Mouse (Mus musculus) limb, embryonic 11.5 days (tissue): ENCODE measurements around the gene Cyp2d12. TPM values are rescaled to one million over a fixed set of nuclear protein-coding genes. Genes with fewer than 3 reads are reported as not detected.
"Not testable (repeated sequence)": the region's sequence is repeated elsewhere in the genome, so short reads cannot be mapped to it uniquely, and the experiment has no call there.

Experiments used
- ATAC-seq: fragments of 200-750 bp; cut with Nextera tagmentation; 2 replicates; pipeline ENCODE4 v1.8.0; 2017; ENCODE audit warnings: low read depth; ENCODE audit not compliant: insufficient number of reproducible peaks, low FRiP score, low TSS enrichment
- DNase-seq: peaks from one replicate; pipeline ENCODE4 v3.0.0-alpha.2; 2015; ENCODE audit warnings: low spot score
- H3K27ac ChIP-seq: fragments of 300-500 bp; sonication (generic); replicated peaks from 2 replicates; pipeline ENCODE4 v1.5.1; 2014; ENCODE audit warnings: low read depth, mild to moderate bottlenecking, low read length
- H3K27me3 ChIP-seq: fragments of 300-500 bp; sonication (generic); 2 replicates; pipeline ENCODE4 v1.6.1; 2014; ENCODE audit warnings: mild to moderate bottlenecking, low read length, mixed read lengths; ENCODE audit not compliant: control insufficient read depth, insufficient read depth
- H3K36me3 ChIP-seq: fragments of 300-500 bp; sonication (generic); 2 replicates; pipeline ENCODE4 v1.6.1; 2014; ENCODE audit warnings: mild to moderate bottlenecking, low read length, moderate library complexity, mixed read lengths; ENCODE audit not compliant: control insufficient read depth, insufficient read depth
- H3K4me1 ChIP-seq: fragments of 300-500 bp; sonication (generic); 2 replicates; pipeline ENCODE4 v1.6.1; 2014; ENCODE audit warnings: low read length, mixed read lengths; ENCODE audit not compliant: control insufficient read depth, insufficient read depth
- H3K4me2 ChIP-seq: fragments of 300-500 bp; sonication (generic); 2 replicates; pipeline ENCODE4 v1.6.1; 2014; ENCODE audit warnings: low read depth, mild to moderate bottlenecking, moderate library complexity; ENCODE audit not compliant: severe bottlenecking
- H3K4me3 ChIP-seq: fragments of 300-500 bp; sonication (generic); 2 replicates; pipeline ENCODE4 v1.5.1; 2014; ENCODE audit warnings: low read depth, low read length
- H3K9ac ChIP-seq: fragments of 300-500 bp; sonication (generic); 2 replicates; pipeline ENCODE4 v1.6.1; 2014; ENCODE audit warnings: mild to moderate bottlenecking, low read length
- H3K9me3 ChIP-seq: fragments of 300-500 bp; sonication (generic); 2 replicates; pipeline ENCODE4 v1.6.1; 2016; ENCODE audit warnings: low read length; ENCODE audit not compliant: control insufficient read depth
- WGBS: fragments of 180-500 bp; shearing (Covaris S2); extraction: QIAGEN DNeasy Blood & Tissue Kit; methylation state at CpG from one replicate; pipeline ENCODE4 v1.1.7; 2014; 5-methylcytosine and 5-hydroxymethylcytosine counted together
- microRNA-seq: library from miRNA; unstranded; fragments of <30 nt; microRNA quantifications from one replicate; pipeline ENCODE4, GENCODE M21; 2016
- polyA plus RNA-seq: library from polyadenylated mRNA; unstranded; fragments of >200 nt; fragmentation: Nextera tagmentation; extraction: Ambion mirVana; gene quantifications from 2 replicates; pipeline ENCODE4 v1.2.1, GENCODE M21; 2014

Gene Cyp2d12
- polyA plus RNA-seq, 1 experiment from 2014 or later, result not detected

DNA sequence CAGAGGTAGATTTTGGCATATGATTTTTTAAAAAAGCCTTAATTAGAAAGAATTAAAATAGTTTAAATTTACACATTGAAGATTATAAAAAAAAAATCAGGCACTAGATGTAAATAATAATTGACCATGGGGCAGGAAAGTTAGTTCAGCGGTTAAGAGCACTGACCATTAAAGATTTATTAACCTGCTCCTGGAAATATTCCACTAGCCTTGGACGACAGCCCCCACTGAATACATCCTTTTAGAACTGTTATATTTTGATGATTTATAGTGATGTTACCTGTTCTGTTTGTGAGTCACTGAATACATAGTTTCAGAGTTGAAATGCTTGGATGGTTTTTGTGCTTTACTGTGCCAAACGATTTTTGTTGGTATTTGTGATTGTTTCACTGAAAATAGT is 11.9 kb upstream of the Cyp2d12 start:
- DNase-seq, H3K4me2 ChIP-seq, ATAC-seq, H3K4me1 ChIP-seq, H3K4me3 ChIP-seq, H3K27me3 ChIP-seq, H3K9ac ChIP-seq, H3K36me3 ChIP-seq, H3K27ac ChIP-seq, H3K9me3 ChIP-seq: not testable (repeated sequence)
- WGBS, result 74% methylated on average over 3 of the region's 3 CpGs

DNA sequence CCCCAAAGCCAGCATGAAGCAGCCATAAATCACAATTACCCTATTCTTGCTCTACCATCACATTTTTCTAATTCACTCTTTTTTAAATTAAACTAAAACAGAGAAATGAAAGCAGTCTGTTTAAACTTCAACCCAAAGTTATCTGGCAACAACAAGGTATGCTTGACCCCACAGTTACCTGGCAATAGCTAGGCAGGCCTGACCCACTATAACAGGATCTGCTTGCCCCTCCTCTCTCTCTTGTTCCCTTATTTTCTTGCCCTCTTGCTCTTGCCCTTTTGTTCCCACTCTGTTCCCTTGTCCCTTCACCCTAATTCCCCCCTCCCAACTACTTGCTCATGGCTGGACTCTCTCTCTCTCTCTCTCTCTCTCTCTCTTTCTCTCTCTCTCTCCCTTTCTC is 10.3 kb upstream of the Cyp2d12 start:
- H3K4me3 ChIP-seq, DNase-seq, H3K9me3 ChIP-seq, H3K4me1 ChIP-seq, ATAC-seq, H3K27ac ChIP-seq, H3K36me3 ChIP-seq, H3K4me2 ChIP-seq, H3K27me3 ChIP-seq, H3K9ac ChIP-seq: not testable (repeated sequence)

DNA sequence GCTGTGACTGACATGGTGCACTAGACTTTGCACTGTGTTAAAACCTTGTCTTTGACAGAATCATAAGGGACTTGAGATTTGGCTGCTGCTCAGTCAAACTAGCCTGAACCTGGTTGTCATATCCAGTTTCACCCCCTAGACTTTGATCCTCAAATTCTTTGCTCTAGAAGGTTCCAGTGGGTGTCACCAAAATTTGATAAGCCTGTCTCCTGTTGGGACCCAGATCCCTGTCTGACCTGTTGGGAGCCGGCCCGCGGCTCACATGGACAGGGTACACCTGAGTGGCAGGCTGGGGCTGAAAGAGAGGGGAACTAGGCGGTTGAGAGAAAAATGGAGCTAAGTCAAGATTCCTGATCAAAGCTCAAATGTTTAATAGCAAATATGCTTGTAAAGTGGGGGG is 7.1 kb upstream of the Cyp2d12 start:
- ATAC-seq, H3K36me3 ChIP-seq, H3K27me3 ChIP-seq, H3K4me2 ChIP-seq, H3K9me3 ChIP-seq, H3K4me1 ChIP-seq, H3K4me3 ChIP-seq, DNase-seq, H3K9ac ChIP-seq, H3K27ac ChIP-seq: not testable (repeated sequence)
- 94% methylated on average over 4 of the region's 4 CpGs for WGBS

- H3K4me2 ChIP-seq, H3K27me3 ChIP-seq, H3K4me1 ChIP-seq, H3K27ac ChIP-seq, ATAC-seq, DNase-seq, H3K36me3 ChIP-seq, H3K9ac ChIP-seq, H3K4me3 ChIP-seq, H3K9me3 ChIP-seq: not testable (repeated sequence)
- WGBS, result 97% methylated on average over 2 of the region's 2 CpGs
Observed at GRCm38 (mm10) chr15:82553211-82553610, 1.7 kb upstream of the Cyp2d12 start.

- H3K4me1 ChIP-seq, result no peaks in the 10 kb centered on the region
- WGBS, result 84% methylated on average over 1 of the region's 1 CpGs
- no peaks in the 10 kb centered on the region for H3K9me3 ChIP-seq
- DNase-seq, result no peak
- ATAC-seq, result no peak
- H3K36me3 ChIP-seq, result no peaks in the 10 kb centered on the region
- H3K4me3 ChIP-seq, result no peak overlapping the region
- H3K9ac ChIP-seq, result no peak overlapping the region
- H3K27ac ChIP-seq, result no peak overlapping the region
- H3K4me2 ChIP-seq, result no peak overlapping the region
- H3K27me3 ChIP-seq, result no peaks in the 10 kb centered on the region
Observed at GRCm38 (mm10) chr15:82572856-82573255, 18.0 kb downstream of the Cyp2d12 start.

DNA sequence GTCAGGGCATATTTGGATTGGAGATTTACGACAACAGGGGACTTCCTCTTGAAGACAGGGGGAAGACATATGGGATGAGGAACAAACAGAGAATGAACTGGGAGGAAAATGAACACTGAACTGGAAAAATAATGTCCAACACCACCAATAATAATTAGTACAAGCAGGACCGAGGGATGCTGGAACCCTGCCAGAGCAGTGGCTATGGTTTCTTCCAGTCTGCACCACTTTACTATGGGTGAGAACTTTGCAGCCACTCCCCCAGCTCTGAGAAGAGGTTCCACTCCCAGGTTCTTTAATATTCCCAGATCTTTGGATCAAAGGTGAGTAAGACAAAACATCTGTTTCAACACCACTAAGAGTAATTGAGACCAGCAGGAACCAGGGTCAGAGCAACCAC is 24.2 kb downstream of the Cyp2d12 start:
- H3K9ac ChIP-seq, result no peak overlapping the region
- 73% methylated on average over 2 of the region's 2 CpGs for WGBS
- no peaks in the 10 kb centered on the region for H3K9me3 ChIP-seq
- no peaks in the 10 kb centered on the region for H3K36me3 ChIP-seq
- no peak overlapping the region for H3K27ac ChIP-seq
- no peak overlapping the region for H3K4me3 ChIP-seq
- H3K4me1 ChIP-seq, result no peaks in the 10 kb centered on the region
- no peak for ATAC-seq
- no peak overlapping the region for H3K4me2 ChIP-seq
- DNase-seq, result no peak
- no peaks in the 10 kb centered on the region for H3K27me3 ChIP-seq

DNA sequence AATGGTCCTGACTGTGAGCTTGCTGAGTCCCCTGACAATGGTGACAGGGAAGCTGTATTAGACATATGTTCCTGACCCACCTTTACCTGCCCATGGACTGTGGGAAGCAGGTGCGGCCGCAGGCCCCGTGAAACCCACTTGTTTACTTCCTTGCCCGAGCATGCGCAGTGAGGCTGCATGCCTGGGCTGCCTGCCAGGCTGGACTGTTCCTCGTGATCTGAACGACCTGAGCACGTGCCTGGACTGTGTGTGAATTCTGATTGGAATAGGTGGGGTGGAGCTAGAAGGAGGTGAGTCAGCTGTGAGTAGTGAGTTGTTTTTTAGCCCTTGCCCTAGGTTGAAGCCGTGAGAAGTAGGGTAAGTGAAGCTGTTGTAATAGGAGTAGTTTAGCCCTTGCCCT is 27.7 kb downstream of the Cyp2d12 start:
- no peak for DNase-seq
- WGBS, result 79% methylated on average over 9 of the region's 9 CpGs

More for the DNA sequence above, 27.7 kb downstream of the Cyp2d12 start:
- Histone ChIP-seq H3K9me3 (no peaks in the 10 kb centered on the region), H3K27ac (no peak overlapping the region), H3K4me3 (no peak overlapping the region), H3K9ac (no peak overlapping the region), H3K36me3 (no peaks in the 10 kb centered on the region), H3K27me3 (no peaks in the 10 kb centered on the region), H3K4me1 (no peaks in the 10 kb centered on the region), H3K4me2 (no peak overlapping the region)
- ATAC-seq, result no peak

Small RNA genes within 50 kb of the gene (microRNA-seq; reads per million reads assigned to microRNA genes)
- not detected for gene Gm27924
- gene Gm28023, result not detected

Other genes starting within 250 kb of the Cyp2d12 start
- 25.8 and 29.7 TPM in 2 replicates for gene Naga, start 216.1 kb upstream of the Cyp2d12 start, polyA plus RNA-seq
- gene Pheta2, start 216.1 kb upstream of the Cyp2d12 start, polyA plus RNA-seq, result 6.0 and 7.0 TPM in 2 replicates
- gene Smdt1, start 216.1 kb upstream of the Cyp2d12 start, polyA plus RNA-seq, result 220 and 233 TPM in 2 replicates
- gene Ndufa6, start 200.8 kb upstream of the Cyp2d12 start, polyA plus RNA-seq, result 276 and 278 TPM in 2 replicates
- gene Cyp2d22, start 174.8 kb upstream of the Cyp2d12 start, polyA plus RNA-seq, result 1.6 and 1.7 TPM in 2 replicates
- not detected in 2 replicates for gene Cyp2d11, start 161.1 kb upstream of the Cyp2d12 start, polyA plus RNA-seq
- gene Cyp2d10, start 147.9 kb upstream of the Cyp2d12 start, polyA plus RNA-seq, result not detected in 2 replicates
- not detected in 2 replicates for gene Cyp2d9, start 121.6 kb upstream of the Cyp2d12 start, polyA plus RNA-seq
- gene Cyp2d34, start 65.9 kb downstream of the Cyp2d12 start, polyA plus RNA-seq, result not detected in 2 replicates
- not detected in 2 replicates for gene Cyp2d40, start 209.1 kb downstream of the Cyp2d12 start, polyA plus RNA-seq
- gene Cyp2d26, start 239.2 kb downstream of the Cyp2d12 start, polyA plus RNA-seq, result 0.12 TPM in 1 of 2 replicates, not detected in the other